Mouse (Mus musculus) brown adipose tissue, adult 24 weeks (tissue): Measurements from ENCODE around the gene Serpinb3a. TPM values are rescaled to one million over a fixed set of nuclear protein-coding genes. Genes with fewer than 3 reads are reported as not detected.
"Not testable (repeated sequence)": the region's sequence is repeated elsewhere in the genome, so short reads cannot be mapped to it uniquely, and the experiment has no call there.

Experiments used
- H3K27ac ChIP-seq: fragments of 200-500 bp; replicated peaks from 2 replicates; pipeline ENCODE4 v1.5.1; 2012; ENCODE audit warnings: low read depth, mild to moderate bottlenecking, low read length
- H3K4me1 ChIP-seq: fragments of 200-500 bp; 2 replicates; pipeline ENCODE4 v1.6.1; 2012; ENCODE audit warnings: low read length, mixed read lengths; ENCODE audit not compliant: control insufficient read depth, insufficient read depth, insufficient read length
- H3K4me3 ChIP-seq: fragments of 200-500 bp; 2 replicates; pipeline ENCODE4 v1.5.1; 2012; ENCODE audit warnings: low read depth, mild to moderate bottlenecking, low read length, moderate library complexity; ENCODE audit not compliant: insufficient read depth
- polyA plus RNA-seq: library from polyadenylated mRNA; stranded (reverse); fragments of >200 nt; gene quantifications from 2 replicates; pipeline ENCODE4 v1.2.4, GENCODE M21; 2012; ENCODE audit not compliant: missing spikeins, insufficient read depth, insufficient read length

Serpinb3a gene
- not detected in 2 replicates for polyA plus RNA-seq

- H3K4me1 ChIP-seq = no peaks in the 10 kb centered on the region
Measured at GRCm38 (mm10) chr1:107052203-107052602, at the start of gene Serpinb3a. Serpinb3a (minus strand) TSS chr1:107052303.

GRCm38 (mm10) chr1:107098417-107098816 is 46.3 kb upstream of the Serpinb3a start:
- H3K27ac ChIP-seq = no peak overlapping the region
- no peaks in the 10 kb centered on the region for H3K4me1 ChIP-seq
- H3K4me3 ChIP-seq = no peak overlapping the region

More at GRCm38 (mm10) chr1:107052203-107052602, at the start of gene Serpinb3a:
- H3K4me3 ChIP-seq = no peak within 1 kb of the TSS
- H3K27ac ChIP-seq = no peak within 1 kb of the TSS

- Histone ChIP-seq H3K27ac (no peak within 1 kb of the TSS), H3K4me3 (no peak within 1 kb of the TSS), H3K4me1 (no peaks in the 10 kb centered on the region)
Measured at GRCm38 (mm10) chr1:107083406-107083805, 31.3 kb upstream of the Serpinb3a start, which contains the start of gene Serpinb3d. Serpinb3d (minus strand) TSS chr1:107083506.

- not testable (repeated sequence) for H3K4me1 ChIP-seq, H3K27ac ChIP-seq
Measured at GRCm38 (mm10) chr1:107034236-107034635, 17.9 kb downstream of the Serpinb3a start.

GRCm38 (mm10) chr1:107025886-107026285 is 26.2 kb downstream of the Serpinb3a start:
- Histone ChIP-seq H3K4me3 (no peak overlapping the region), H3K27ac (no peak overlapping the region), H3K4me1 (no peaks in the 10 kb centered on the region)

More at GRCm38 (mm10) chr1:107034236-107034635, 17.9 kb downstream of the Serpinb3a start:
- H3K4me3 ChIP-seq = not testable (repeated sequence)

DNA sequence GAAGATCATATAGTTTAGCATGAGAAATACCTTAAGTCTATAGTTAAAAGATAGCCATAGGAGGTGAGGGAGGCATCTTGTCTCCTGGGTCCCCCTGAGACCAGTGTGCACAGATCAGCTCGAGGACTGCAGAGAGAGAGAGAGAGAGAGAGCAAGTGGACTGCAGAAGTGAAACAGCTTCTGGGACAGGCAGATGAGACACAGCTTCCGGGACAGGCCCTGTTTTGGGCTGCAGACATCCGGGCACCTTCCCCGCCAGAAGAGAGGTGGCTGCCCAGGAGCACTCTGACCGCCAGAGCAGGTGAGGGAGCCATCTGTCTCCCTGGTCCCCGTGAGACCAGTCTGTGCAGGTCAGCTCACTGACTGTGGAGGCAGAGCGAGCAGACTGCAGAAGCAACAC is 36.9 kb downstream of the Serpinb3a start:
- Histone ChIP-seq H3K4me3 (no peak overlapping the region), H3K27ac (no peak overlapping the region), H3K4me1 (no peaks in the 10 kb centered on the region)

- Histone ChIP-seq H3K4me3 (no peak overlapping the region), H3K4me1 (no peaks in the 10 kb centered on the region)
Measured at GRCm38 (mm10) chr1:107014530-107014929, 37.6 kb downstream of the Serpinb3a start.

DNA sequence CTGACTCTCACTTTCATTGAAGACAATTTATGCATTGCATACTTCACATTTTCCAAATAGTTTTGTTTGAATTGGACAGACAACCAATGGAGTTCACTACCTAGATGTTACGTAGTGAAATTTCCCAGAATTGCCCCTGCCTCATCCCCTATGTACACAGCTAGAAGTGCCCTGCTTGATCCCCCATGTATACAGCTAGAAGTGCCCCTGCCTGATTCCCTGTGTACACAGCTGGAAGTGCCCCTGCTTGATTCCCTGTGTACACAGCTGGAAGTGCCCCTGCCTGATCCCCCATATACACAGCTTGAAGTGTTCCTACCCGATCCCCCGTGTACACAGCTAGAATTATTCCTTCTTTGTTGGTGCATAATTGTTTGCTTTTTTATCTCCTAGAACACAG is 45.8 kb downstream of the Serpinb3a start:
- H3K4me3 ChIP-seq = no peak overlapping the region
- no peak overlapping the region for H3K27ac ChIP-seq
- H3K4me1 ChIP-seq = no peaks in the 10 kb centered on the region

More at GRCm38 (mm10) chr1:107014530-107014929, 37.6 kb downstream of the Serpinb3a start:
- H3K27ac ChIP-seq = no peak overlapping the region

GRCm38 (mm10) chr1:107001754-107002153 is 50.3 kb downstream of the Serpinb3a start:
- Histone ChIP-seq H3K27ac (no peak overlapping the region), H3K4me1 (no peaks in the 10 kb centered on the region), H3K4me3 (no peak overlapping the region)

DNA sequence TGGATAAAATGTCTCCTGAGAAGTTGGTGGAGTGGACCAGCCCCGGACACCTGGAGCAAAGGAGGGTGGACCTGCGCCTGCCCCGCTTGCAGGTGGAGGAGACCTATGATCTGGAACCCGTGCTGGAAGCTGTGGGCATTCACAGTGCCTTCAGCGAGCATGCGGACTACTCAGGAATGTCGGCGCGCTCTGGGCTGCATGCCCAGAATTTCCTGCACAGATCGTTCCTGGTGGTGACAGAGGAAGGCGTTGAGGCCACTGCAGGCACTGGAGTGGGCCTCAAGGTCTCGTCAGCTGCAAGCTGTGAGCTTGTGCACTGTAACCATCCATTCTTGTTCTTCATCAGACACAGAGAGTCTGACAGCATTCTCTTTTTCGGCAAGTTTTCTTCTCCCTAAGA is 51.7 kb downstream of the Serpinb3a start:
- no peaks in the 10 kb centered on the region for H3K4me1 ChIP-seq
- H3K4me3 ChIP-seq = no peak overlapping the region
- no peak overlapping the region for H3K27ac ChIP-seq

Other genes starting within 250 kb of the Serpinb3a start
- not detected in 2 replicates for gene Serpinb5, start 191.1 kb downstream of the Serpinb3a start, polyA plus RNA-seq
- gene Serpinb12, start 117.9 kb downstream of the Serpinb3a start, polyA plus RNA-seq = not detected in 2 replicates
- gene Serpinb13, start 71.3 kb downstream of the Serpinb3a start, polyA plus RNA-seq = not detected in 2 replicates
- not detected in 2 replicates for gene Serpinb3d, start 31.2 kb upstream of the Serpinb3a start, polyA plus RNA-seq
- gene Serpinb3b, start 226.1 kb upstream of the Serpinb3a start, polyA plus RNA-seq = not detected in 2 replicates
- gene Serpinb3c, start 226.1 kb upstream of the Serpinb3a start, polyA plus RNA-seq = not detected in 2 replicates